18 mouse cellular contexts compared by ENCODE assay signal in the genomic region with DNA sequence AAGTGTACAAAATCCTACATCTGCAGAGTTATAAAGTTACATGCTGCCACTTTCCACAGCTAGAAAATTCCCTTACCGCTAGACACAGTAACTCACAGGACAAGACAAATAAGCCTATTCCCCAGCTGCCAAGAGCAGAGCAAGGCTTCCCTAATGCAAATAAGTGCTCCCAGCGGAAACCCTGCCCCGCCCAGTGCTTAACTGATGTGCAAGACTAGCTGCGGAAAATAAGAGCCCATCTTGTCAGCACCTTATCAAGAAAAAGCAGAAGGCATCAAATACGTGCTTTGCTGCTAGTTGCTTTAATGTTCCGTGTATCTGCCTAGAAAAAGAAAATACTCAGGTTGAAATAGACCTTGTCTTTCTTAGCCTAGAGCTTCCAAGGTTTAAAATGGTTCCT. TPM values are rescaled to one million over a fixed set of nuclear protein-coding genes. Genes with fewer than 3 reads are reported as not detected.
DNase-seq lines count a peak whose midpoint lies in the region; ATAC-seq and TF ChIP-seq lines count a peak whose summit lies in the region.
"Had no signal": no experiment of that assay in that cellular context is flagged by ENCODE, and none has a peak within 500 bp of the region (broad histone marks: within the 10 kb centered on the region; RNA-seq: fewer than 3 reads in every experiment).

No protein-coding gene starts in this region.

- 48% methylated on average over 6 of the region's 6 CpGs for WGBS in hindbrain, postnatal 0 days
- WGBS in hindbrain, embryonic 16.5 days = 32% methylated on average over 6 of the region's 6 CpGs
- WGBS in liver, embryonic 15.5 days (ENCODE audit: insufficient replicate concordance) = 21% methylated on average over 6 of the region's 6 CpGs

- no peaks in the 10 kb centered on the region for H3K4me1 ChIP-seq in hindbrain, postnatal 0 days (ENCODE audit: insufficient read depth, low read length)
- no peaks in the 10 kb centered on the region for H3K4me1 ChIP-seq in hindbrain, embryonic 16.5 days (ENCODE audit: control insufficient read depth, insufficient read depth, low read depth, low read length)
- H3K4me1 ChIP-seq in liver, embryonic 15.5 days (replicated peaks) = peaks cover 25% of the 10 kb centered on the region

- peak; percentile 15 for DNase-seq in hindbrain, postnatal 0 days (ENCODE audit: low spot score)
- DNase-seq in ES-CJ7 (ENCODE audit: low read depth, low spot score) = peak; percentile 47
- DNase-seq in c-Kit-positive CD71-positive TER-119-positive erythroid progenitor cells, embryonic 14.5 days (ENCODE audit: low spot score) = peak; percentile 49
- DNase-seq in spleen, postnatal 14 days (ENCODE audit: low spot score in 2 of 2) = no peak
- no peak for DNase-seq in right cerebral cortex, postnatal 10 days (ENCODE audit: low spot score in 2 of 2)
- DNase-seq: B cell, adult 2 months; cerebellum, adult 2 months; gastrocnemius, postnatal 10 days; kidney, adult 11 months; kidney, postnatal 10 days; lung, adult 2 months; right cerebral cortex, postnatal 14 days; thymus, adult 18-20 months had no signal

- H3K4me2 ChIP-seq in hindbrain, postnatal 0 days (ENCODE audit: low read depth, low read length) = no peak overlapping the region
- H3K4me2 ChIP-seq in hindbrain, embryonic 16.5 days (ENCODE audit: low read length) = no peak overlapping the region
- peak overlapping the region; percentile 38 for H3K4me2 ChIP-seq in liver, embryonic 15.5 days
- H3K4me2 ChIP-seq: hindbrain, embryonic 14.5 days had no signal

- no peak overlapping the region for H3K27ac ChIP-seq in hindbrain, postnatal 0 days
- H3K27ac ChIP-seq in hindbrain, embryonic 16.5 days (ENCODE audit: low read depth, low read length) = no peak overlapping the region
- no peak overlapping the region for H3K27ac ChIP-seq in liver, embryonic 15.5 days (replicated peaks)
- H3K27ac ChIP-seq: hindbrain, embryonic 14.5 days had no signal

- H3K9me3 ChIP-seq in hindbrain, postnatal 0 days (ENCODE audit: low read length) = no peaks in the 10 kb centered on the region
- H3K9me3 ChIP-seq in hindbrain, embryonic 16.5 days (ENCODE audit: control insufficient read depth, low read length) = no peaks in the 10 kb centered on the region
- no peaks in the 10 kb centered on the region for H3K9me3 ChIP-seq in liver, embryonic 15.5 days (replicated peaks)

- H3K9ac ChIP-seq in hindbrain, postnatal 0 days (replicated peaks; ENCODE audit: low read length) = no peak overlapping the region
- H3K9ac ChIP-seq in hindbrain, embryonic 16.5 days (ENCODE audit: low read depth, low read length) = no peak overlapping the region
- no peak overlapping the region for H3K9ac ChIP-seq in liver, embryonic 15.5 days
- H3K9ac ChIP-seq: hindbrain, embryonic 14.5 days had no signal

- H3K27me3 ChIP-seq in hindbrain, postnatal 0 days (ENCODE audit: insufficient read depth, low read length) = no peaks in the 10 kb centered on the region
- H3K27me3 ChIP-seq in hindbrain, embryonic 16.5 days (replicated peaks; ENCODE audit: control insufficient read depth, insufficient read depth, low read length) = no peaks in the 10 kb centered on the region
- H3K27me3 ChIP-seq in liver, embryonic 15.5 days = no peaks in the 10 kb centered on the region

- no peak for TF ChIP-seq CTCF in hindbrain, postnatal 0 days (IDR thresholded peaks at IDR 0.05; ENCODE audit: low read depth)

- H3K36me3 ChIP-seq in hindbrain, postnatal 0 days (ENCODE audit: insufficient read depth, low read length) = no peaks in the 10 kb centered on the region
- no peaks in the 10 kb centered on the region for H3K36me3 ChIP-seq in hindbrain, embryonic 16.5 days (ENCODE audit: control insufficient read depth, insufficient read depth, low read length)
- no peaks in the 10 kb centered on the region for H3K36me3 ChIP-seq in liver, embryonic 15.5 days (replicated peaks)

- ATAC-seq in hindbrain, postnatal 0 days = no peak
- ATAC-seq in hindbrain, embryonic 16.5 days = no peak
- peak; percentile 75 for ATAC-seq in liver, embryonic 15.5 days (ENCODE audit: insufficient read depth)
- no peak for ATAC-seq in activated CD4-positive, CD25-positive, alpha-beta regulatory T cell, adult 4 months

- H3K4me3 ChIP-seq in hindbrain, postnatal 0 days (ENCODE audit: low read length) = no peak overlapping the region
- H3K4me3 ChIP-seq in hindbrain, embryonic 16.5 days (ENCODE audit: low read length) = no peak overlapping the region
- no peak overlapping the region for H3K4me3 ChIP-seq in liver, embryonic 15.5 days (replicated peaks)
- H3K4me3 ChIP-seq: erythroblast, embryonic 14.5 days had no signal

RNA-seq across cellular contexts. Expression of gene Slc25a43, which starts 2.2 kb away (rescaled TPM):
- total RNA-seq in hindbrain, postnatal 0 days (2014; rRNA removed) = 0.83 and 1.8 TPM in 2 replicates
- polyA plus RNA-seq in hindbrain, postnatal 0 days (2015; fragmentation: Nextera tagmentation; extraction: Ambion mirVana) = 0.86 and 0.90 TPM in 2 replicates
- 0.77 and 0.81 TPM in 2 replicates for polyA plus RNA-seq in hindbrain, embryonic 16.5 days (2015; fragmentation: Nextera tagmentation; extraction: Ambion mirVana)
- polyA plus RNA-seq in liver, embryonic 15.5 days (2015; fragmentation: Nextera tagmentation; extraction: Ambion mirVana) = 1.0 and 1.1 TPM in 2 replicates
- polyA plus RNA-seq in activated CD4-positive, CD25-positive, alpha-beta regulatory T cell, adult 4 months (2017; shearing (Covaris generic)) = under 1 TPM in 1 of 2 experiments, not detected in 1; 0.75 TPM
- polyA plus RNA-seq: erythroblast, embryonic 14.5 days had no signal

RNA-seq across cellular contexts. Expression of gene Slc25a5, which starts 54.2 kb away (rescaled TPM):
- total RNA-seq in hindbrain, postnatal 0 days (2014; rRNA removed) = 494 and 546 TPM in 2 replicates
- 693 and 697 TPM in 2 replicates for polyA plus RNA-seq in hindbrain, postnatal 0 days (2015; fragmentation: Nextera tagmentation; extraction: Ambion mirVana)
- 543 and 586 TPM in 2 replicates for polyA plus RNA-seq in hindbrain, embryonic 16.5 days (2015; fragmentation: Nextera tagmentation; extraction: Ambion mirVana)
- 409 and 433 TPM in 2 replicates for polyA plus RNA-seq in liver, embryonic 15.5 days (2015; fragmentation: Nextera tagmentation; extraction: Ambion mirVana)
- polyA plus RNA-seq in activated CD4-positive, CD25-positive, alpha-beta regulatory T cell, adult 4 months (2017; shearing (Covaris generic)) = 1,000 to 10,000 TPM; 1,556 to 1,740 TPM

Comparison
In these comparisons a context has a peak if more than half of its experiments do, and no peak if none do; other contexts are left out.
1. DNase-seq: peak in hindbrain, postnatal 0 days (single experiment), ES-CJ7 (single experiment) and c-Kit-positive CD71-positive TER-119-positive erythroid progenitor cells, embryonic 14.5 days (single experiment); none in spleen, postnatal 14 days (0 of 2) and right cerebral cortex, postnatal 10 days (0 of 2).